Mouse (Mus musculus) heart, embryonic 10.5 days (tissue): ENCODE measurements at regions not wholly inside any gene's neighbourhood (a gene's known extent, or its start where the extent isn't known, plus 50 kb on each side); places are given as distances from the start of the nearest gene placed in this dataset.

Source experiments
- DNase-seq: peaks from one replicate; pipeline ENCODE4 v3.0.0-alpha.2; 2017; ENCODE audit warnings: low spot score
- H3K27ac ChIP-seq: fragments of 300-500 bp; sonication (generic); 2 replicates; pipeline ENCODE4 v1.5.1; 2016; ENCODE audit warnings: mild to moderate bottlenecking
- H3K27me3 ChIP-seq: fragments of 300-500 bp; sonication (generic); 2 replicates; pipeline ENCODE4 v1.6.1; 2016; ENCODE audit warnings: mild to moderate bottlenecking; ENCODE audit not compliant: poor library complexity, insufficient read depth, severe bottlenecking
- H3K36me3 ChIP-seq: fragments of 300-500 bp; sonication (generic); 2 replicates; pipeline ENCODE4 v1.6.1; 2016; ENCODE audit warnings: mild to moderate bottlenecking, moderate library complexity
- H3K4me1 ChIP-seq: fragments of 300-500 bp; sonication (generic); 2 replicates; pipeline ENCODE4 v1.6.1; 2016; ENCODE audit warnings: mild to moderate bottlenecking
- H3K4me3 ChIP-seq: fragments of 300-500 bp; sonication (generic); 2 replicates; pipeline ENCODE4 v1.5.1; 2016; ENCODE audit warnings: mild to moderate bottlenecking, moderate library complexity
- H3K9me3 ChIP-seq: fragments of 300-500 bp; sonication (generic); 2 replicates; pipeline ENCODE4 v1.6.1; 2016; ENCODE audit warnings: mild to moderate bottlenecking, moderate library complexity
- WGBS: fragments of 180-500 bp; shearing (Covaris S2); methylation state at CpG from one replicate; pipeline ENCODE4 v1.1.7; 2016; 5-methylcytosine and 5-hydroxymethylcytosine counted together

DNA sequence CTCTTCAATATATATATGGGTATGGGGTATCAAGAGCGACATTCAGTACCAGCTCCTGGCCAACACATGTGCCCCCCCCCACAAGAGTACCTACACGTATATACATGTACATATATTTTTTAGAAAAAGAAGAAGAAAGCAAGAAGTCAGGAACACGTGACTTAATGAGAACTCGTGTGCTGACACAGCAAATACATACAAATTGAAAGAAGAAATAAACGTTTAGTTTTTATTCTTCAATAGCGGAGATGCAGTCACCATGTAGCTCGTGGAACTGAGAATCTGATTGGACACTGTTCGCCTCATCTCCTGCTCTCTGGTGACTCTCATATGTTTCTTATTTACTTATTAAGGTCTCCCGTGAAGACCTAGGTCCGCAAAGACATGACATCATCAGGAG is 80.3 kb upstream of the Six2 start:
- no peak for DNase-seq
- Histone ChIP-seq H3K27me3 (peaks cover 10% of the 10 kb centered on the region; the same call in 1 of the 2 replicates), H3K4me3 (no peak overlapping the region), H3K9me3 (no peaks in the 10 kb centered on the region), H3K36me3 (no peaks in the 10 kb centered on the region), H3K4me1 (peaks cover 14% of the 10 kb centered on the region), H3K27ac (no peak overlapping the region)
- 87% methylated on average over 10 of the region's 10 CpGs for WGBS

GRCm38 (mm10) chr17:85767201-85767862 is 79.3 kb upstream of the Six2 start:
- Histone ChIP-seq H3K27ac (no peak overlapping the region), H3K36me3 (no peaks in the 10 kb centered on the region), H3K9me3 (no peaks in the 10 kb centered on the region), H3K4me3 (no peak overlapping the region), H3K27me3 (peaks cover 10% of the 10 kb centered on the region; the same call in 1 of the 2 replicates), H3K4me1 (peaks cover 14% of the 10 kb centered on the region)
- no peak for DNase-seq
- WGBS: 63% methylated on average over 15 of the region's 15 CpGs

DNA sequence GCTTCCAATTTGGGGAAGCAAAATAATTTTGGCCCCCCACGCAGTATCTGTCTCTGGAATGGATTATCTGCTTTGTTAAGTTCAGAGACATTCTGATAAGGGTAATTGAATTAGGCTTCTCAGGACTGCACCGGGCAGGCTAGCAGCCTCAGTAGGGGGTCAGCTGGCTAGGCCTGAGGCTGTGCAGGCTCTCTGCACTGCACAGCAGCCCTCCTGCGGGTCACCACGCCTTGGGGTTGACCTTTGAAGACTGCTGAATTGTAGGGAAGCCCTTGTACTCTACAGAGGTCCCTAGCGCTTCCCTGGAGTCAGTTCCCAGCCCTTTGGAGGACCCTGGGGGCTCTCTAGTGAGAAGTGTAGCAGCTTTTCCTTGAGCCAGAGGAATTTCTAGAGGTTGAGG is 78.5 kb upstream of the Six2 start:
- Histone ChIP-seq H3K27me3 (peaks cover 10% of the 10 kb centered on the region; the same call in 1 of the 2 replicates), H3K27ac (no peak overlapping the region), H3K9me3 (no peaks in the 10 kb centered on the region), H3K4me3 (no peak overlapping the region), H3K4me1 (peaks cover 14% of the 10 kb centered on the region), H3K36me3 (no peaks in the 10 kb centered on the region)
- DNase-seq: no peak
- WGBS: 4% methylated on average over 5 of the region's 5 CpGs

GRCm38 (mm10) chr17:85758581-85759098 is 70.6 kb upstream of the Six2 start:
- WGBS: 72% methylated on average over 9 of the region's 9 CpGs
- H3K36me3 ChIP-seq: no peaks in the 10 kb centered on the region
- 0 out of 2 replicates have a peak, but pooled peaks cover 6% of the 10 kb centered on the region for H3K27me3 ChIP-seq
- no peak for DNase-seq
- H3K27ac ChIP-seq: no peak overlapping the region
- peaks cover 4% of the 10 kb centered on the region for H3K4me1 ChIP-seq
- H3K9me3 ChIP-seq: no peaks in the 10 kb centered on the region
- no peak overlapping the region for H3K4me3 ChIP-seq

DNA sequence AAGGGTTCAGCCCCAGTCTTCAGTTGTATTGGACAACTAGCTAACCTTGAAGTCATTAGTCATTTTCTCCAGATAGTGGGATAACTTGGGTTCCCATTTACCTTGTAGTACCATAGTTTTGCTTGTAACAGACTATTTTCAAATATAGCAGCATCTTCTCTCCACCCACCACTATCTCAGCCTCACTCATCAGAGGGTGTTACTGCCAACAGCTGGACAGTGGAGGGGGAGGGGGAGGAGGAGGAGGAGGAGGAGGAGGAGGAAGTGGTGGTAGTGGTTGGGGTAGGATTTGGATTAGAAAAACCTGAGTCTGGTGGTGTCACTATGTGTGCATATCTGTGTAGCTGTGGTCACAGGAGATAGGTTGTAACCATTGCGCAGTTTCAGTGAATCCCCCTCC is 69.6 kb upstream of the Six2 start:
- Histone ChIP-seq H3K4me1 (peaks cover 4% of the 10 kb centered on the region), H3K27me3 (0 out of 2 replicates have a peak, but pooled peaks cover 10% of the 10 kb centered on the region), H3K36me3 (0 out of 2 replicates have a peak, but pooled peaks cover 2% of the 10 kb centered on the region), H3K9me3 (no peaks in the 10 kb centered on the region), H3K27ac (no peak overlapping the region), H3K4me3 (no peak overlapping the region)
- no peak for DNase-seq
- WGBS: 93% methylated on average over 1 of the region's 1 CpGs

DNA sequence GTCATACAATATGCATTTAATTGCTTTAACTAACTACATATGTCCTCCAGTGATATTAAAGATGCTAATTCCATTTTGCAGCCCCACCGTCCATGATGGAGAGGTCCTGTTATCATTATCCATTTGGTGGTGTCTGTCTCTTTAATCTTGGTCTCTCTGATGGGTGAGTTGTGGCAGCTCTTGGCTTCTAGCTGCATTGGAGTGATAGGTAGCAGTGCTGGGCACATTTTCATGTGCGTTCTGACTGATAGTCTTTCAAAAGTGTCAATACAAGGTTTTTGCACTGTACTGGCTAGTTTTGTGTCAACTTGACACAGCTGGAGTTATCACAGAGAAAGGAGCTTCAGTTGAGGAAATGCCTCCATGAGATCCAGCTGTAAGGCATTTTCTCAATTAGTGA is 67.5 kb upstream of the Six2 start:
- 74% methylated on average over 2 of the region's 2 CpGs for WGBS
- Histone ChIP-seq H3K27me3 (peaks cover 13% of the 10 kb centered on the region), H3K4me1 (peaks cover 7% of the 10 kb centered on the region), H3K36me3 (0 out of 2 replicates have a peak, but pooled peaks cover 2% of the 10 kb centered on the region), H3K27ac (no peak overlapping the region), H3K4me3 (no peak overlapping the region), H3K9me3 (no peaks in the 10 kb centered on the region)
- no peak for DNase-seq

DNA sequence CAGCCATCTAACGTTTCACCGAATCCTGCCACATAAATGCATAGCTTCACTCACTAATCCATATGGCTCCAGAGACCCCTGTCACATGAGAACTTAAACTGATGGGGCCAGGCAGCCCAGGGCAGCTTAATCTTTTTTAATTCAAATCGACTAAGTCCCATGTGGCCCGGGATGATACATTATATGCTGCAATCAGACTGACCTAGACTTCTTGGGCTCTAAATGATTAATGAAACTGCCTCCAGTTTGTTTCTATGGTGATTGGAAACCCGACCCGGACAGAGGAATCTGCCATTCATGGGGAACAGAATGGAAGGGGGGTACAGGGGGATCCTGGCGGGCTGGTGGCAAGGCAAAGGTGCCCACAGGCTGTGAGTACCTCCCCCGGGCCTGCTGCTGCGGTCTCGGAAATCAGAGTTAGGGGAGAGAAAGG is 60.6 kb upstream of the Six2 start:
- peaks cover 45% of the 10 kb centered on the region for H3K27me3 ChIP-seq
- 55% methylated on average over 10 of the region's 10 CpGs for WGBS
- no peak overlapping the region for H3K27ac ChIP-seq
- H3K4me3 ChIP-seq: no peak overlapping the region
- peaks cover 3% of the 10 kb centered on the region; the same call in 1 of the 2 replicates for H3K4me1 ChIP-seq
- H3K36me3 ChIP-seq: 0 out of 2 replicates have a peak, but pooled peaks cover 2% of the 10 kb centered on the region
- no peaks in the 10 kb centered on the region for H3K9me3 ChIP-seq
- no peak for DNase-seq

- Histone ChIP-seq H3K9me3 (no peaks in the 10 kb centered on the region), H3K27ac (no peak overlapping the region), H3K36me3 (no peaks in the 10 kb centered on the region), H3K4me1 (peaks cover 3% of the 10 kb centered on the region; the same call in 1 of the 2 replicates), H3K4me3 (no peak overlapping the region), H3K27me3 (peaks cover 41% of the 10 kb centered on the region)
- 77% methylated on average over 16 of the region's 16 CpGs for WGBS
- DNase-seq: no peak
Observed at GRCm38 (mm10) chr17:85747976-85748648, 60.0 kb upstream of the Six2 start.
